Mouse (Mus musculus) gastrocnemius, postnatal 36 days (tissue): ENCODE results near the gene Slc22a20. TPM values are rescaled to one million over a fixed set of nuclear protein-coding genes. Genes with fewer than 3 reads are reported as not detected.

ENCODE experiments used
- DNase-seq, 2 experiments: peaks; one replicate each; pipeline ENCODE4 v3.0.0; 2022
- intact Hi-C: fragments of 180-260 bp; cut with DNase I; formaldehyde crosslinking; loops from one replicate; pipeline ENCODE4 v1.15.1; 2025
- total RNA-seq, 2 experiments: library from RNA; stranded (reverse); gene quantifications; 2 replicates each; pipeline ENCODE4 v1.2.3; 2021

Gene Slc22a20
- total RNA-seq, 2 experiments from 2014 or later: not detected

DNA sequence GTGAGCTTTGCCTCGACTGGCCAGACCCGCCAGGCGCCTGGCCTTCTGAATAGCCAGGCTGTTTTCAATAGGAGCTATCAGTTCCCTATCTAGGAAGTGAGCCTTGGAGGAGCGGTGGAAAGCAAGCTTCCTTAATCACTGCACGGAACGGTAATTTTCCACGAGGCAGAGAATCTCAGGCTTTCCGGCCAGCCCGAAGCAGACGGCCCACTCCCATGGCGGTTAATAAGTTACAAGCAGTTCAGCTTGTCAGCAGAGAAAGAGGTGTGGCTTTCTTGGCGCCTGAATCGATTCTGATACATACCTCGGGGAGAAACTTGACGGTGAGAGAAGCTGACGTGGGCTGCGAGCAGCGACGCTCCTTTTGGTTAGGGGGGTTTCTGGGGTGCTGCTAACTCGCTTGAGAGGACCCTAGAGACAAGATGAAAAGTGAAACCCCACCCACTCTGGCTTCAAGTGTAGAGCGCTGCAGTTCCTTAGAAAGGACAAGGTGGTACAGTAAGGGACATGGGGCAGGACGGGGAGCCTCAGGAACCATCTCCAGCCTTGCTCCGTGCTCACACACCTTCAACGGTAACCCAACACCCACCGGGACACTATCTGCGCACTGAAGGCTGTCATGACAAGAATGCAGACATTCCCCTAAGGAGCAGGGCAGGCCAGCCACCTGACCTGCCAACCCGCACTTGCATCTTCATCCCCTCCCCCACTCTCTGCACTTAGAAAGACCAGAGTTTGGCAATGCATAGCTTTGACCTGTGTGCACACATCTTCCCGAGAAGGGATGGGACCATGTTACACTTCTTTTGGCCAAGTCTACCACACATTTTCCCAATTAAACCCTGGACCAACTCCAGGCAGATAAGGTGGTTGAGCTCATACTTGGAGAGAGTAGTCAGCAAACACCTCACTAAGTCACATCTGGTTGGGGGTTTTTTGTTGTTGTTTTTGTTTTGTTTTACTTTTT, 30.0 kb downstream of the Slc22a20 start:
- DNase-seq: no peak
- intact Hi-C loops: loop anchor here (1.0 kb wide), 1 partner anchor 32 kb away; the partner anchor contains the start of gene Cdc42ep2

- intact Hi-C loops: no loop called here
- DNase-seq: no peak
Observed at GRCm38 (mm10) chr19:5954936-5955335, 31.0 kb downstream of the Slc22a20 start.

DNA sequence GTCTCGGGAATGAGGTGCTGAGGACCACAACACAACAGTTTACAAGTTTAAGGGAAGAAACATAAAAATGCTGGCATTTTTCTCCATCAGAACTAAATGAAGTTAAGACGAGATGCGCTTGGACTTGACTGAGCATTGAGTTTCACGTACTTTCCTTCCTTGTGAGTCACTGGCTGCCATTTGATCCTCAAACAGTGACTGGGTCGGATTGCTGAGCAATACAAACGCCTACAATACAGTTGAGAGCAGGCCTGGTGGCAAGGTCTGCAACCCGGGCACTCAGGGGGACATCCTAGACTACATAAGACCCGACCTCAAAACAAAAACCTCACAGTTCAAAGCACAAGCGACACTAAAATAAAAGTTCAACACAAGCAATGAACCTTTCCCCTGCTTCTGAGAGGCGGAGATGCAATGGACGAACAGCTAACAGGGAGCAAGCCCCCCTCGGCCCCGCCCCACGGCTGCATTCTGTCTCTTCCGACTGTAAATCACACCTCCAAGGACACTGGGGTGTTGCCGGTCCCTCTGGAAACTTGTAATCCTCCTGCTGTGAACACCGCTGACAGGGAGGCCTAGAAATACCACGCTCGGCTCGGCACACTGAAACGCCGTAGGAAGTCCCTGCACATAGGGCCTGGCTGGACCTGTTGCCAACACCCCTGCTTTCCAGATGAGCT, 31.8 kb downstream of the Slc22a20 start:
- intact Hi-C loops: no loop called here
- no peak for DNase-seq

- DNase-seq: no peak
- intact Hi-C loops: no loop called here
Observed at GRCm38 (mm10) chr19:5953201-5953770, 32.7 kb downstream of the Slc22a20 start.

DNA sequence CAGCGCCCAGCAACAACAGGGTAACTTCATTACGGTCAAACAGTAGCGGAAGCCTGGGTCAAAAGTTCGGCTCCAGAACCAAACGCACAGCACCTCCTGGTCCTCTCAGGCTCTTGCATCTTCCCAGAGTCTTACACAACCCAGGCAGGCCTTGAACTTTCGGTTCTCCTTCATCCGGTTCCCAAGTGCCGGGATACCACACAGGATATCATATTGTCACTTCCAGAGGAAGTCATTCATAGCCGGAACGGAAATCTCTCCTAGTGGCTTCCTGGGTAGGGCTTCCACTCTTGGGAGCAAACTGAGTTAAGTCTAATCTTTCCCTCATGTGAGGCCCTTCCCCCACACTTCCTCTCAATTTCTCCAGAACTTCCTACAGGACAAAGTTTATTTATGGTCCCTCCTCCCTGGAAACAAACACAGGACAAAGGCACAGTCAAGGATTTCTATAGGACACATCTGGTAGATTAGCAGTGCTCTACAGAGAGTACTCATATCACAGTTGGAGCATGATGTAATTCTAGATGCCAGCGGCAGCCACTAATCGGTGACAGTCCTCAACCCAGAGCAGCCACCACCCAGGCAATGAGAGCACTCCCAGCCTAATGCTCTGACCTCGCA, 33.8 kb downstream of the Slc22a20 start:
- no peak for DNase-seq
- intact Hi-C loops: no loop called here

DNA sequence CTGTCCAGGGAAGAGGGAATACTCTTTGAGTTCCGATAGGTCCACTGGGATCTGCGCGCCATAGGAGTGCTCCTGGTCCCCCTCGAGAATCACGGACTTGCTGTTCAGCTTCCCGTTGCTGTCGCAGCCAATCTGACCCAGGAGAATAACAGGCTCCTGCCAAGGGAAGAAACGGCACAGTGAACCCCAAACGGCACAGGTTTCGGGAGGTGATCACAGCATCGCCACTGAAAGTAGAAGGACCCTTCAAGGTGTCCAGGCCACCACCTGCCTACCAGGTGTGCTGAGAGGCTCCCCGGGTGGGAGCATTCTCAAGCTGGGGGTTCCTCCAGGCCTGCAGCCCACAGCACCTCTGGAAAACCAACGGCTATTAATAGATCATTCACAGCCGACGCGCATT, 34.3 kb downstream of the Slc22a20 start:
- no peak for DNase-seq
- intact Hi-C loops: no loop called here

- no peak for DNase-seq
- intact Hi-C loops: no loop called here
Observed at GRCm38 (mm10) chr19:5950218-5950617, 35.7 kb downstream of the Slc22a20 start.

DNA sequence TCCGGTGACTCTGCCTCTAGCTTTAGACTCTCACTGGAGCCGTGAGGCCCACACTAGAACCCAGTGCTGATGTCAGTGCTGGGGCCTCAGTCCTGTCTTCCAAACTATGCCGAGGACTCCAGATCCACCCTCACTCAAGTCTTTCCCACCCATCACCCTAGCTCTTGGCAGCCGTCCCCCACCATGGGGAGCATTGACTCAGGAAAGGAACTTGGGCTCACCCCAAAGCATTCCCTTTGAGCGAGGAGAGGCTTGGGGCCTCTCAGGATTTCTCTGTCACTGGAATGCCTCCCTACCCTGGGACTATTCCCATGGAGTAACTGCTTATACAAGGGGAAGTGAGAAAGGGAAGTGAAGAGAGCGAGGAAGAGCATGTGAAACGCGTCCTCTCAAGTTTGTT, 40.1 kb downstream of the Slc22a20 start:
- peak; percentile 68 to 72 for DNase-seq
- intact Hi-C loops: no loop called here

DNA sequence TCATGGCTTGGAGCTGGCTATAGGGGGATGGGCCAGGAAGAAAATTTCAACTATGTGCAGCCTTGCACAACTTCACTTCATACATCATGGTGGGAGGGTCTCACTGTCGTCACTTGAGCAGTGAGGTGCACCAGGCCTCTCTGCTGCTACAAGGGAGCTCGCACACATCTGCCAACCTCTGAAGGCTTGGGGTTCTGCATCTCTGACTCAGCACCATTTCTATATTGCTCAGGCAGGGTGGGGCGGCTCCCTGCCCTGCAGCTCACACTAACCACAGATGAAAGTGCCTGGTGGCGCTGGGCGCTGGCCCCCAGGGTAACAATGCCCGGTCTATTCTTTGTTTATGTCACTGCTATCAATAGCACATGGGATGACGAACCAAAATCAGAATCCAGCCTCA, 40.9 kb downstream of the Slc22a20 start:
- intact Hi-C loops: no loop called here
- no peak for DNase-seq

DNA sequence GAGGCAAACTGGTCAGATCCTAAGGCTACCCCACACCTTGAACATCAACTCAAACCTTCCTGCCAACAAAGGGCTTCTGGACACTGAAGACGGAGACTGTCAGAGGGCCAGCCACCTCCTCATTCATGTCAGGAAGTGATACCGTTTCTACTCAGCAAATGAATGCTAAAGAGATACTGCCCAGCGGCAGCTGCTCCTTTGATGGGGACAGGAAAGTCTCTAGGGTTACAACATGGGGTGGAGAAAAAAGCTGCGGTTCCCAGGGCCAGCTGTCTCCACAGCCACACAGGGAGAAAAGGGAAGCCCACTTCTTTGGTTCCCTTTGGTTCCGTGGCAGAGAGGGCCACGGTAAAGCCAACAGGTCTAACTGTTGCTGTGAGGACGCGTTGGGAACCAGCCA, 41.8 kb downstream of the Slc22a20 start:
- DNase-seq: no peak
- intact Hi-C loops: no loop called here

DNA sequence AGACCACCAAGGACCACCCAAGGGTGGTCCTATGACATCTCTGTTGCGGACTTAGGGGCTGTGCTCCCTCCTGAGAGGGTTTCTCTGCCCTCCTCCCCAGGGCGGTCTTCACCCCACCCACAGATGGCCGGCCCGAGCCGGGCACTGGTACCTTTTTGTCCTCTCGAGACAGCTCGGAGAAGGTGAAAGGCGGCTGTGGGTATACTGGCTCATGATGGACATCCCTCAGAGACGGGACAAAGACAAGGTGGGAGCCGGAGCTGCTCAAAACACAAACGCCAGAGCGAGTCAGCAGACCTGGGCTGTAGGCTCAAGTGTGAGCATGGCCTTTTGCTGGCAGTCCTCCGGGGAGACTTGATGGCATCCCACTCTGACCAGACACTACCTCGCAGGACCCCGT, 42.5 kb downstream of the Slc22a20 start:
- intact Hi-C loops: loop anchor here (2.0 kb wide), 1 partner anchor 19 kb away; the partner anchor contains the start of gene Cdc42ep2
- no peak for DNase-seq

DNA sequence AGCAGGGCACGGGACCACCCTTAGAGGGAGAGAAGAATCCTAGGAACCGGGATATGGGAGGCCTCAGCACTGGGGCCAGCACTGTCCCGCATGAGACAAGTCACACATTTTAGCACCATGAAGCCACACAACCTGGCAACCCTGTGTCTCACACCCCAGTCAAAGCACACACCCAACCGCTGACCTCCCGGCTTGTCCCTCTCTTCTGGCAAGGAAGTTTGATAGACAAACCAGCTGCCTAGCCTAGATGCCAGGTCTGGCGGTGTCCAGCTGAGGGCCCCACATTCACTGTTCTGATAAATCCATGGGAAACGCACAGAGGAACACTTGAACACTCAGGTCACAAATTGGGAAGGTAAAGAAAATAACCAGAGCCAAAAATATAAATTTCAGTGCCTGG, 43.4 kb downstream of the Slc22a20 start:
- DNase-seq: no peak
- intact Hi-C loops: loop anchor here (2.0 kb wide), 1 partner anchor 18 kb away; the partner anchor contains the start of gene Cdc42ep2

DNA sequence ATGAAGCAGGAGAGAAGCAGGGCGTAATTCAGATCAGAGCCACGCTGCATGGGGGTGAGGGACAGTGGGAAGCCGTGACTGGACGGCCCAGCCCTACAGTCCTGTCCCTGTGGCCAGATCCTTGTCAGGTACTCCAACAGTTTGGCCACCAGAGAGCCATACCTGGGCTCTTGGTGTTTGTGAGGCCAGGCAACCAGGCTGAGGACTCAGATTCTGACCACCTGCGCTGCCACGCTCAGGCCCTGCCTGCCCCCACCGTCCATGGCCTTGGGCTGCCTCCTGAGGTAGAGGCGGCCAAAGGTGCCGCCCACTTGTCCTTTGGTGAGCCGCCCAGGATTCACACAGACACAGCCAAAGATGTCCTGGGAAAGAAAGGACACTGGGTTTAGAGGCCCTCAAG, 45.3 kb downstream of the Slc22a20 start:
- DNase-seq: no peak
- intact Hi-C loops: no loop called here

- intact Hi-C loops: no loop called here
- peak; percentile 86 to 88 for DNase-seq
Observed at GRCm38 (mm10) chr19:5940173-5940572, 45.8 kb downstream of the Slc22a20 start.

DNA sequence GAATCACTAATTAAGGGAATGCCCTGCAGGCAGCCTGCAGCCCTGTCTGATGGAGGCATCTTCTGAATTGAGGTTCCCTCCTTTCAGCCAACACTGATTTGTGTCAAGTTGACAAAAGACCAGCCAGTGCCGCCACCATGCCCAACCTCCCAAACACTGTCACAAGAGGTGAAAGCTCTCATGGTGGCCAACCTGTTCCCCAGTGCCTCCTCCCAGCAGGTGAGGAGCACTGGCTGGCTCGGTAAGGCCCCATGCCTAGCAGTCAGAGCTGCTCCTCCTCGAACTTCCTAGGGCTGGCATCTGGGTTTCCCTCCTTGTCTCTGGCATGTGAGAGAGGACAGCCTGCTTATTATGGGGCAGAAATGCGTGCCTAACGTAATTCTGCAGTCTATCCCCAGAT, 46.2 kb downstream of the Slc22a20 start:
- intact Hi-C loops: no loop called here
- DNase-seq: no peak

GRCm38 (mm10) chr19:5938516-5938915, 47.4 kb downstream of the Slc22a20 start:
- no peak for DNase-seq
- intact Hi-C loops: no loop called here

DNA sequence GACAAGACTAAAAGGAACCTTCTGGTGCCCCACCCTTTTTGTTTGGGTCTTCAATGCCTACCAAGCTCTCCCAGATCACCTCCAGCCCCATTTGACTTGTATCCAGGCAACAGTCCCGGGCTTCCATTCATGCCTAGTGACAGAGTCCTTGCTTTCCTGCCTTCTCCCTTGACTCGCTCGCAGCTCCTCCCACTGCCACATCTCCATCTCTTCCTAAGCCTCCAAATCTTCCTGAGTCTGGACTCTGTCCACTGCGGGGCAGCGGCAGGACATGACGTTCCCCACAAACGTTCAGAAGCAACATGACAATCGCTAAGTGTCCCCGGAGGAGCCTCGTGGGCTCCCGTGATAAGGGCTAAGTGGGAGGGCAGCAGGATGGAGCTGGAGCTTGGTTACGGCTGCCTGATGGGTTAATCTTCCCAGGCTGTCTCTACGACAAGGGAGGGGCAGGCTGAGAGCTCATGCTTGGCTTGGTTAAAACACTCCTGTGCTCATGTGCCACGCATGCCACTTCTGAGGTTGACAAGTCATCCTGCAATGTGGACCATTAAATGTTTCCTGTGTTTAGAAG, 48.0 kb downstream of the Slc22a20 start:
- intact Hi-C loops: no loop called here
- no peak for DNase-seq

- intact Hi-C loops: no loop called here
- DNase-seq: no peak
Observed at GRCm38 (mm10) chr19:5937095-5937835, 48.7 kb downstream of the Slc22a20 start.

DNA sequence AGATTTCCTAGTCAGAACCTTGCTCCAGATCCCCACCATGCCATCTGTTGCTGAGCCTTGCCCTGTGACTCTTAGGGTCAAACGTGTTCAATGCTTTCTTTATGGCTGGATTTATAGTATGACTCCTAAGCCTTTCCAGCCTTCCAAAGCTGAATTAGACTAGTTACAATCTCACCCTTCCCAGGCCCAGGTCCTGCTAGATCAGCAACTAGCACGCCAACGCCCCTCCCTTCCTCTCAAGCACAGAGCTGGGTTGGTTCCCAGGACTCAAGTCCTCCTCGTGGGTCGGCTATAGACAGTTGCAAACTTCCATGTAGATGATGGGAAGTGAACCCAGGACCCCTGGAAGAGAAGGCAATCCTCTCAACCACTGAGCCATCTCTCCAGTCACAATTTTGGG, 50.3 kb downstream of the Slc22a20 start:
- no peak for DNase-seq
- intact Hi-C loops: no loop called here

- intact Hi-C loops: no loop called here
- DNase-seq: peak in 1 of 2 experiments; percentile 38
Observed at GRCm38 (mm10) chr19:5935266-5935665, 50.7 kb downstream of the Slc22a20 start.
